Mouse (Mus musculus) cerebellum, adult (tissue): ENCODE measurements around the gene Kdelr3.

ENCODE experiments used
- ATAC-seq: cut with Nextera tagmentation; 2 replicates; pipeline ENCODE4 v1.9.2; 2017; ENCODE audit warnings: mild to moderate bottlenecking, moderate library complexity, mixed read lengths; ENCODE audit not compliant: insufficient number of reproducible peaks, low FRiP score, low TSS enrichment

The Kdelr3 gene

DNA sequence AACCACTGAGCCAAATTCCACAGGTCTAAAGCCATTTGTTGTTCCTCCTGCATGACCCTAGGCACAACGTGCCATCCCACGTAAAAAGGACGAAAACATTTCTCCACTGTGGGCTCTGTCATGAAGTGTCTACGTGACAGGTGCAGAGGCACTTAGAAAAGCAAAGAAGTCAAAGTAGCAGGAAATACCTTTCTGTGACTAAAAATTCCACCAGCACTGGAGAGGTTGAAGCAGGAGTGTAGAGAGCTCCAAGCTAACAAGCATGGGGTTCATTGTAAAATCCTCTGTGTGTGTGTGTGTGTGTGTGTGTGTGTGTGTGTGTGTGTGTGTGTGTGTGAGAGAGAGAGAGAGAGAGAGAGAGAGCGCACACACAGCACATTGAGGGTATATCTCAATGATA is 36.4 kb downstream of the Kdelr3 start:
- no peak for ATAC-seq

DNA sequence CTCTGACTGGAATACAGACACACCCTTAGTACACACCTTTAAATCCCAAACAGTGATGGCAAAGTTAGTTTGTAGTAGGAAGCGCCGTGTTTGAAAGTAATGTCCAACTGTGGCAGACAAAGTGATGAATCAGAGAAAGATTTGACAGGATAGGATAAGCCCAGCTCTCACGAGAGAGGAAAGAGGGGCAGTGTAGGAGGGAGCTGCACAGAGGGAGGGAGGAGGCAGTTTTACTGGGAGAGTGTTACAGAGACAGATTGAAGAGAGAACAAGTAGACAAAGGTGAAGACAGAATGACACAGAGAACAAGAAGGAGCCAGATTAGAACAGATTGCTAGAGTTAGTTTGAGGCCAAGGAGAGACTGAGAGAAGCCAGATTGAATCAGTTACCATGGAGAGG is 43.4 kb downstream of the Kdelr3 start:
- no peak for ATAC-seq

DNA sequence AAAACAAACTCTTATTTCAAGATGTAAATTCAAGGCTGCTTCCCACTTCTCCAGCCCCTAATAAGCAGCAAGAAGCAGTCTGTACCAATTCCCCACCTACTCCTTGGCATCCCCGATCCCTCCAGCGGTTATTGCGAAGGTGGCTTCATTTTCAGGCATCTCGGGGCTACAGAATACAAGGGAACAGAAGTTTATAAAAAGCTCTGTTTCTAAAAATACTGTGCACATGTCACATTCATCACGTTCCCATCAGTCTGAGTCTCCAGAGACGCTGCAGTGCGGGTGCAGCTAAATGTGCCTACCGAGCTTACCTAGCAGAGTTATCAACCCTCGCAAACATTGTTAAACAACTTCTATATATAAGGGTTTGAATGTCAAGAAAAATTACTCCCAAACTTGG is 46.2 kb downstream of the Kdelr3 start:
- no peak for ATAC-seq

DNA sequence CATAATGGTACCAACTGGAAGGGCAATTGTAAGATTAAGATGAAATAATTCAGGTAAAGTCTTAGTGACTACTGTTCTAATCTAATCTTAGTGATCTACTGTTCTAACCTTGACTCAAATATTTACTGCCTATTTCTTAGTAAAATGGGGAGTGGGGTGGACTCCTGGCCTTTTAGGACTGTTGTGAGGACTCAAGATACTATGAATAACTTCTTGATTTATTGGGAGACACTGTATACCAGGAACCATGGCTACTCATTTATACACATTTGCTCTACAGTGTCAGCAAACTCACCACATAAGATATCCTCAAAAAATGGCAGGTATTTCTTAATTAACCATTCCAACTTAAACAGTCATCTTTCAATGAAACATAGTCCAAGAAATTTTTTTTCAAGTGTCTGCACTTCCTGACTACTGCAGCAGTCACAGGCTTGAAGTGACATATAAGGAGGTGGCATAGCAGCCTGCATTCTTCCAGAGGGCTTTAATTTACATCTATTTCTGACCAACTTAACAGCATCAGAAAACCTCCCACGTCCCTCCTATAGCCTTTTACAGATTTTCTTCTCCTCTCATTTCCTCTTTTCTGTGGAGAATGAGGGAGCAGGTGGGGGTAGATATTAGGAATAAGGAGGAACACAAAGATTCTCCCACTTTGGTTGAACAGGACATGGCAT is 59.5 kb downstream of the Kdelr3 start:
- no peak for ATAC-seq

DNA sequence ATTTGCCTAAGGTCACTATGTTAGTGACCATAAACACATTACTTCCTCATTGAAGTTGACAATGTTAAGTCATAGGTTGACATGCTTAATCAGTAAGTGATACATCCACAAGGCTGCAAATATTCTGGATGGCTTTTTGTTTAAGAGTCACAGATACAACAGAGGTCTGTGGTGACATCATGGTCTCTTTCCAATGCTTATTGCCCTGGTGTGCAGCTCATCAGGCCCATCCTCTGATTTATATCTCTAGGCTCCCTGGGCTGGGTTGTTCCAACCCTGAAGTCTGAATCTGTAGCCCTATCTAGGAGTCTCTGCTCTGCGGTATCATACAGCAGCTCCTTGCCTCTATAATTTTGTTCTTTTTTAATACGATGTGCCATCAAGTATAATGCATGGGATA is 60.7 kb downstream of the Kdelr3 start:
- ATAC-seq, result no peak
